Mouse (Mus musculus): ENCODE measurements around the gene Minpp1. TPM values are rescaled to one million over a fixed set of nuclear protein-coding genes. Genes with fewer than 3 reads are reported as not detected.

Gene Minpp1
- polyA plus RNA-seq, 1 experiment from 2014 or later = 71.9 TPM

DNA sequence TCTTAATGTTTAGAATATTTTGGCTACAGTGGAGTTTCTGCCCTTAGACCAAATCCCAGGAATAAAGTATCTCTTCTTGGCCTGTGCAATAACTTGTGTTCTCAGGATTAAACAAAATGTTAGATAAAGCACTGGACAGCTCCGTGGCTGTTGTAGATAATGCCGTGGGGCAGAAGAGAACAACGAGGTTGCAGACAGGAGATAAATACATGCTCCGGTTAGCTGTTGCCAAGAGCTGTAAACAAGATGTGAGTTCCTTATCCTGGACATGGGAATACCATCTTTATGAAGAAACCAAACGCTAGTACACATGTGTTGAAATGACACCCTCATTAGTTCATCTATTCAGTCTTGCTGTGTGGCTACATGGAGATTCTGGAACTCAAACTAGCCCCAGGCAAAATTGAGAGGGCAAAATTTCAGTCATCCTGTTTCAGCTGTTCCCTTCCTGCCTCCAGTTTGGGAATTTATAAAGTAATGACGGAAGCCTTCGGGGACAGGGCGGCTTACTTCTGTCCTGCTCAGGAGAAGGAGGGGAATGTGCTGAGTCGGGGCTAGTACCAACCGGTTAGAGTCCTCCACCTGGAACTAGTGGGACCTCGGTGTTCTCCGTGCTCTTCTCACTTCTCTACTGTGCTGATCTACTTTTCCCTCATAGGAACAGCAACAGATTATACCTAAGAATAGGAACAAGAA, 9.4 kb upstream of the Minpp1 start:
- ATAC-seq (peak; percentile 79), DNase-seq (no peak)
- Histone ChIP-seq H3K9ac (replicated peaks) (peak overlapping the region; percentile 42), H3K4me2 (ENCODE audit: low read depth, low read length) (peak overlapping the region; percentile 55), H3K4me1 (ENCODE audit: insufficient read depth) (peaks cover 38% of the 10 kb centered on the region), H3K27me3 (ENCODE audit: insufficient read depth, low read length) (no peaks in the 10 kb centered on the region), H3K9me3 (ENCODE audit: low read length) (no peaks in the 10 kb centered on the region), H3K4me3 (ENCODE audit: low read depth, low read length) (peak overlapping the region; percentile 3; the same call in 1 of the 2 replicates), H3K27ac (ENCODE audit: low read depth) (peak overlapping the region; percentile 95), H3K36me3 (replicated peaks; ENCODE audit: insufficient read depth, low read length) (no peaks in the 10 kb centered on the region)
- WGBS (ENCODE audit: insufficient replicate concordance) = 45% methylated on average over 12 of the region's 12 CpGs
- no peak for TF ChIP-seq CTCF (IDR thresholded peaks at IDR 0.05; ENCODE audit: low read depth)
- TF ChIP-seq EP300 (IDR thresholded peaks at IDR 0.05; ENCODE audit: low read depth) = peak; percentile 99

DNA sequence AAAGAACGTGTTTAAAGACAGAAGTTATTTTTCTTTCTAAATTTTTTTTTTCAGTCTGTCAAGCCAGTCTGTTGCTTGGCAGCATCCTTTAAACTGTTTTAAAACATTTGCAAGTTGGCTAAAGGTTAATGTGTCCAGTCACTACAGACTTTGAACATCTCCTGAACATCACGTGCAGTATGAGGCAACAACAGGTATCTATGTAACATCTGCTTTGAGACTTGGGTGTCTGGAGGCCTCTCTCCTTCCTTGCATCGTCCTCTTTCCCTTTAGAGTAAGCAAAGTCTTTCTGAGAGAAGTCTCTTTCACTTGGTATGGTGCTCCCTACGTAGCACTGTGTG, 8.9 kb upstream of the Minpp1 start:
- H3K27ac ChIP-seq (ENCODE audit: low read depth) = peak overlapping the region; percentile 95
- 43% methylated on average over 4 of the region's 4 CpGs for WGBS (ENCODE audit: insufficient replicate concordance)
- H3K4me1 ChIP-seq (ENCODE audit: insufficient read depth) = peaks cover 39% of the 10 kb centered on the region
- H3K4me2 ChIP-seq (ENCODE audit: low read depth, low read length) = peak overlapping the region; percentile 55
- H3K36me3 ChIP-seq (replicated peaks; ENCODE audit: insufficient read depth, low read length) = no peaks in the 10 kb centered on the region
- peak overlapping the region; percentile 42; the same call in 1 of the 2 replicates for H3K9ac ChIP-seq (replicated peaks)
- peak; percentile 84 for TF ChIP-seq EP300 (IDR thresholded peaks at IDR 0.05; ENCODE audit: low read depth)
- no peak for TF ChIP-seq CTCF (IDR thresholded peaks at IDR 0.05; ENCODE audit: low read depth)
- ATAC-seq (peak; percentile 80), DNase-seq (no peak)
- no peaks in the 10 kb centered on the region for H3K27me3 ChIP-seq (ENCODE audit: insufficient read depth, low read length)
- H3K4me3 ChIP-seq (ENCODE audit: low read depth, low read length) = peak overlapping the region; percentile 3; the same call in 1 of the 2 replicates
- no peaks in the 10 kb centered on the region for H3K9me3 ChIP-seq (ENCODE audit: low read length)

GRCm38 (mm10) chr19:32480255-32480654, 5.3 kb upstream of the Minpp1 start:
- DNase-seq (no peak), ATAC-seq (peak; percentile 6; the same call in 1 of the 2 replicates)
- Histone ChIP-seq H3K4me3 (ENCODE audit: low read depth, low read length) (no peak overlapping the region), H3K27me3 (ENCODE audit: insufficient read depth, low read length) (no peaks in the 10 kb centered on the region), H3K36me3 (replicated peaks; ENCODE audit: insufficient read depth, low read length) (no peaks in the 10 kb centered on the region), H3K4me2 (ENCODE audit: low read depth, low read length) (no peak overlapping the region), H3K9me3 (ENCODE audit: low read length) (no peaks in the 10 kb centered on the region), H3K9ac (replicated peaks) (no peak overlapping the region), H3K27ac (ENCODE audit: low read depth) (peak overlapping the region; percentile 86), H3K4me1 (ENCODE audit: insufficient read depth) (peaks cover 44% of the 10 kb centered on the region)
- peak; percentile 98 for TF ChIP-seq EP300 (IDR thresholded peaks at IDR 0.05; ENCODE audit: low read depth)
- no peak for TF ChIP-seq CTCF (IDR thresholded peaks at IDR 0.05; ENCODE audit: low read depth)
- WGBS (ENCODE audit: insufficient replicate concordance) = 52% methylated on average over 5 of the region's 5 CpGs

- ATAC-seq = no peak
- peak overlapping the region; percentile 18; the same call in 1 of the 2 replicates for H3K4me2 ChIP-seq (ENCODE audit: low read depth, low read length)
These were observed 4.7 kb upstream of the Minpp1 start for GRCm38 (mm10) chr19:32480791-32481442.

DNA sequence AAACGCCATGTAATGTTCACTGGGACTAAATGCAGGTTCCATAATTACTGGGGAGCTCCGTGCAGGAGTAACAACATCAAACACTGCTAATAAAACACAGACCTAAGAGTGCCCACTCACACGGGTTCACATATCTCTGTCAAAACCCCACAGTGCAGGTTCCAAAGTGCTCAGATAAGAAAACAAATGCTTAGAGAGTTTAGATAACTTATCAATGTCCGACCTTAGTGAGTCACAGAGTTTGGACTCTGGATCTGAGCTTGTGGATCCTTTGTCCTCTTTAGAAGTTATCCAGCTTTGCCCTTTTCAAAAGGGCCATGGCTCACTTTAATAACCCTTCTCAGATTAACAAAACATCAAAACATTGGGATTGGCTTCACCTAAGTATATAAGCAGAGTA, 4.1 kb upstream of the Minpp1 start:
- 28% methylated on average over 4 of the region's 4 CpGs for WGBS (ENCODE audit: insufficient replicate concordance)
- DNase-seq (no peak), ATAC-seq (peak; percentile 24)
- TF ChIP-seq EP300 (IDR thresholded peaks at IDR 0.05; ENCODE audit: low read depth) = peak; percentile 77
- TF ChIP-seq CTCF (IDR thresholded peaks at IDR 0.05; ENCODE audit: low read depth) = no peak
- Histone ChIP-seq H3K4me3 (ENCODE audit: low read depth, low read length) (no peak overlapping the region), H3K9ac (replicated peaks) (no peak overlapping the region; the same call in 1 of the 2 replicates), H3K4me2 (ENCODE audit: low read depth, low read length) (no peak overlapping the region; the same call in 1 of the 2 replicates), H3K27me3 (ENCODE audit: insufficient read depth, low read length) (no peaks in the 10 kb centered on the region), H3K36me3 (replicated peaks; ENCODE audit: insufficient read depth, low read length) (no peaks in the 10 kb centered on the region), H3K27ac (ENCODE audit: low read depth) (peak overlapping the region; percentile 86), H3K9me3 (ENCODE audit: low read length) (no peaks in the 10 kb centered on the region), H3K4me1 (ENCODE audit: insufficient read depth) (peaks cover 32% of the 10 kb centered on the region)

More at GRCm38 (mm10) chr19:32480791-32481442, 4.7 kb upstream of the Minpp1 start:
- Histone ChIP-seq H3K27ac (ENCODE audit: low read depth) (peak overlapping the region; percentile 86), H3K36me3 (replicated peaks; ENCODE audit: insufficient read depth, low read length) (no peaks in the 10 kb centered on the region), H3K4me3 (ENCODE audit: low read depth, low read length) (no peak overlapping the region), H3K9me3 (ENCODE audit: low read length) (no peaks in the 10 kb centered on the region), H3K9ac (replicated peaks) (no peak overlapping the region; the same call in 1 of the 2 replicates), H3K4me1 (ENCODE audit: insufficient read depth) (peaks cover 38% of the 10 kb centered on the region), H3K27me3 (ENCODE audit: insufficient read depth, low read length) (no peaks in the 10 kb centered on the region)
- no peak for TF ChIP-seq EP300 (IDR thresholded peaks at IDR 0.05; ENCODE audit: low read depth)
- no peak for TF ChIP-seq CTCF (IDR thresholded peaks at IDR 0.05; ENCODE audit: low read depth)
- DNase-seq = no peak
- WGBS (ENCODE audit: insufficient replicate concordance) = 63% methylated on average over 8 of the region's 8 CpGs

DNA sequence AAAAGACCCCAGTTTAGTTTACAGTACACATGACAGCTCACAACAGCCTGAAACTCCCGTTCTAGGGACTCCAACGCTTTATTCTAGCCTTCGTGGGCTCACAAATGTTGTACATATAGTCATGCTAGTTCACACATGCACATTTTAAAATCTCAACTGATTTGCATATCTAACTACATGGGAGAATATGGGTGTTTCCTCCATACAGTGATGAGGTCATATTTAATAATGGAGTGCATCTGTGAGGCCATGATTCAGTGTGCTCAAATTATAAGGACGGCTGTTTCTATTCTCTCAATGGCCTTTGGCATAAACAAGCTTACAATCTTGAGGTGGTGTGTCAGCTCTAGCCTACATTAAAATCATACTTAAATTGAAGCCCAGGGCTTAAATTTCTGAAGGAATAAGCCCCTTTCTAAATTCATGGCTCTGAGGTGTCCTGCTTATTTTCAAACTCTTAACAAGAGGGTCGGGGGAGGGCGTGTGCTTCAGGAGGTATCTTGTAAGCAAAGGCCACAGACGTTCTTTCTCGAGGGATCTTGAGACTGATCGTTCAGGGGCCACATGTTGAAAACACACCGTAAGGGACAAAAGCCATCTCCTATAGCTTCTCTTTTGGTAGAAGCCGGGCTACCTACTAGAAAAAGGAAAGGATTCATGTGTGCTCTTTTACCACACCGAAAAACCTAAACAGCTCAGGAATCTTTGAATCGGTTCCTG, 468 bp upstream of the Minpp1 start:
- no peaks in the 10 kb centered on the region for H3K27me3 ChIP-seq (ENCODE audit: insufficient read depth, low read length)
- H3K27ac ChIP-seq (ENCODE audit: low read depth) = peak overlapping the region; percentile 88
- TF ChIP-seq EP300 (IDR thresholded peaks at IDR 0.05; ENCODE audit: low read depth) (no peak), CTCF (IDR thresholded peaks at IDR 0.05; ENCODE audit: low read depth) (no peak)
- no peaks in the 10 kb centered on the region for H3K36me3 ChIP-seq (replicated peaks; ENCODE audit: insufficient read depth, low read length)
- H3K9me3 ChIP-seq (ENCODE audit: low read length) = no peaks in the 10 kb centered on the region
- DNase-seq (no peak), ATAC-seq (no peak)
- H3K4me1 ChIP-seq (ENCODE audit: insufficient read depth) = peaks cover 31% of the 10 kb centered on the region
- peak overlapping the region; percentile 90 for H3K9ac ChIP-seq (replicated peaks)
- peak overlapping the region; percentile 94 for H3K4me2 ChIP-seq (ENCODE audit: low read depth, low read length)
- H3K4me3 ChIP-seq (ENCODE audit: low read depth, low read length) = peak overlapping the region; percentile 87
- WGBS (ENCODE audit: insufficient replicate concordance) = 15% methylated on average over 13 of the region's 13 CpGs

Data from liver, postnatal 0 days (tissue).